Mouse (Mus musculus) liver, embryonic 15.5 days (tissue): ENCODE measurements around the gene Spata2l. TPM values are rescaled to one million over a fixed set of nuclear protein-coding genes. Genes with fewer than 3 reads are reported as not detected.
"Not testable (repeated sequence)": the region's sequence is repeated elsewhere in the genome, so short reads cannot be mapped to it uniquely, and the experiment has no call there.

Experiments
- ATAC-seq: fragments of 200-750 bp; cut with Nextera tagmentation; 2 replicates; pipeline ENCODE4 v1.8.0; 2017; ENCODE audit warnings: moderate number of reproducible peaks, mild to moderate bottlenecking, moderate library complexity; ENCODE audit not compliant: insufficient read depth
- H3K27ac ChIP-seq: fragments of 300-500 bp; sonication (generic); replicated peaks from 2 replicates; pipeline ENCODE4 v1.5.1; 2015; ENCODE audit warnings: mild to moderate bottlenecking, inconsistent platforms
- H3K27me3 ChIP-seq: fragments of 300-500 bp; sonication (generic); 2 replicates; pipeline ENCODE4 v1.6.1; 2015; ENCODE audit warnings: mild to moderate bottlenecking, inconsistent platforms
- H3K36me3 ChIP-seq: fragments of 300-500 bp; sonication (generic); replicated peaks from 2 replicates; pipeline ENCODE4 v1.6.1; 2015; ENCODE audit warnings: moderate library complexity, mild to moderate bottlenecking, inconsistent platforms
- H3K4me1 ChIP-seq: fragments of 300-500 bp; sonication (generic); replicated peaks from 2 replicates; pipeline ENCODE4 v1.6.1; 2015; ENCODE audit warnings: inconsistent platforms
- H3K4me2 ChIP-seq: fragments of 300-500 bp; sonication (generic); 2 replicates; pipeline ENCODE4 v1.6.1; 2015; ENCODE audit warnings: moderate library complexity, mild to moderate bottlenecking, inconsistent platforms
- H3K4me3 ChIP-seq: fragments of 300-500 bp; sonication (generic); replicated peaks from 2 replicates; pipeline ENCODE4 v1.5.1; 2015; ENCODE audit warnings: mild to moderate bottlenecking, inconsistent platforms
- H3K9ac ChIP-seq: fragments of 300-500 bp; sonication (generic); 2 replicates; pipeline ENCODE4 v1.6.1; 2015; ENCODE audit warnings: moderate library complexity, mild to moderate bottlenecking, inconsistent platforms
- H3K9me3 ChIP-seq: fragments of 300-500 bp; sonication (generic); replicated peaks from 2 replicates; pipeline ENCODE4 v1.6.1; 2016; ENCODE audit warnings: inconsistent platforms
- WGBS: fragments of 180-500 bp; shearing (Covaris S2); methylation state at CpG from one replicate; pipeline ENCODE4 v1.1.7; 2015; ENCODE audit warnings: mixed read lengths; ENCODE audit not compliant: insufficient replicate concordance; 5-methylcytosine and 5-hydroxymethylcytosine counted together
- polyA plus RNA-seq: library from polyadenylated mRNA; unstranded; fragments of >200 nt; fragmentation: Nextera tagmentation; extraction: Ambion mirVana; gene quantifications from 2 replicates; pipeline ENCODE4 v1.2.1, GENCODE M21; 2015

Spata2l gene
- polyA plus RNA-seq = 2.2 and 2.9 TPM in 2 replicates

DNA sequence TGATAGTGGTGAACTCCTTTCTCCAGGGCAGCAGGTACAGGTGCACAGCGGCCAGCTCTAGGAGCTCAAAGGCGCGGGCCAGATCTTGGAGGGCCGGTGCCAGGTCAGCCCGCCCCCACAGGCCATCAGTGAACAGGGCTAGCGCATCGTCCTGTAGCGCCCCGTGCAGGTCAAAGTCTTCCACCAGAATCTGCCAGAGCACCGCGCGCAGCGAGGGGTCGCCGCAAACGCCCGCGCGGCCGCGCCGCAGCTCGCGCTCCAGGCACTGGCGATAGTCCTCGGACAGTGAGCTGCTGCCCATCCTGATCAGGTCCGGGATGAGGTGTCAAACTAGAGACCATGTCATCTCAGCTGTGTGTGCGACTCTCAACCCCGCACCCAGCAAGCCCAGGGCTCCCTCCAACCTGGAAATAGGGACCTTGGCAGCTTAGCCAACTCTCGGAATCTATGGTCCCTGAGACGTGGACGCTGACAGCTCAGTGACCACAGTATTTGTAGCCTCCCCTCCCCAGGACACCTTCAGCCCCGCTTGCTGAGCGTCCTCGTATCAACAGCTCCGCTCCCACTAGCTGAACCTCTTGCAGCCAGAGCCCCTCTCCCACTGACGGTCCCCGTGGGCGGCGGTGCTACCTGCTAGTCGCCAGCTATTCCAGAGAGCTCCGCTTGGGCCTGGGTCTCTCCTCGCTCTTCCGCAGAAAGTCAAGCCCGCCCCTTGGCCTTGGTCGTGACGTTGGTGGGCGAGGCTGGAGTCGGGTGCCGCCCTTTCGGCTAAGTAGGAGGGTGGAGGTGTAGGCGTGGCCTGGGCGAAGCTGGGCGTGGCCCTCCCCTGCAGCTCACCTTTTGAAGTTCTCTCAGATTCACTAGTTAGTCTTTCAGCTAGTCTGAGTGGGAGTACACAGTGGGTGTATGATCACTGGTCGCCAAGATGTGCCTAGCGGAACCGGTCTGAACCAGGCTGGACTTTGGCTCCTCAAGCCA, at the start of gene Spata2l:
Gene Spata2l, minus strand, starts transcription at position 714 of the 978 bp plus-strand sequence.
- peak within 1 kb of the TSS; percentile 67 for H3K4me3 ChIP-seq
- H3K9me3 ChIP-seq = no peaks in the 10 kb centered on the region
- H3K27ac ChIP-seq = 0 out of 2 replicates have a peak within 1 kb of the TSS, but pooled peaks have one; percentile 14
- H3K4me2 ChIP-seq = peak within 1 kb of the TSS; percentile 93
- WGBS = 1% methylated on average over 57 of the region's 57 CpGs
- peak within 1 kb of the TSS; percentile 61 for H3K9ac ChIP-seq
- H3K27me3 ChIP-seq = peaks cover 42% of the 10 kb centered on the region
- H3K4me1 ChIP-seq = peaks cover 22% of the 10 kb centered on the region
- ATAC-seq = peak; percentile 73
- H3K36me3 ChIP-seq = no peaks in the 10 kb centered on the region

DNA sequence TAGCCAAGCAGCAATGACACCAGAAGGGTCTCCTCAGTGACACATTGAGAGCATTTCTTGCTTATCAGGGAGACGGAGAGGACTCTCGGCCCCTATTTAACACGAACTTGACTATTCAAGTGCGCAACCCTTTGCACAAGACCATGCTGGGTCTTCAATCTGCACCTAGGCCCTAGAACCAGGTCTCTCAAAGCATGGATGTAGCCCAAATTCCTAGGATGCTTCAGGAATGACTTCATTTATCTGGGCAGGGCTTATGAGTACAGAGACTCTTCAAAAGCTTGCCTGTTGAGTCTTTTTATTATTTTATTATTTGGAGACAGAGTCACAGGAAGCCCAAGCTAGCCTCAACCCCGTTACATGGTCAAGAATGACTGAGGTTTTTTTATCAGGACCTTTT, 48.5 kb upstream of the Spata2l start:
- Histone ChIP-seq H3K4me1 (no peaks in the 10 kb centered on the region; the same call in 1 of the 2 replicates), H3K4me2 (no peak overlapping the region), H3K27me3 (no peaks in the 10 kb centered on the region), H3K36me3 (peaks cover 58% of the 10 kb centered on the region), H3K9ac (no peak overlapping the region), H3K9me3 (no peaks in the 10 kb centered on the region), H3K4me3 (no peak overlapping the region), H3K27ac (no peak overlapping the region)
- WGBS = 77% methylated on average over 5 of the region's 5 CpGs
- no peak for ATAC-seq

DNA sequence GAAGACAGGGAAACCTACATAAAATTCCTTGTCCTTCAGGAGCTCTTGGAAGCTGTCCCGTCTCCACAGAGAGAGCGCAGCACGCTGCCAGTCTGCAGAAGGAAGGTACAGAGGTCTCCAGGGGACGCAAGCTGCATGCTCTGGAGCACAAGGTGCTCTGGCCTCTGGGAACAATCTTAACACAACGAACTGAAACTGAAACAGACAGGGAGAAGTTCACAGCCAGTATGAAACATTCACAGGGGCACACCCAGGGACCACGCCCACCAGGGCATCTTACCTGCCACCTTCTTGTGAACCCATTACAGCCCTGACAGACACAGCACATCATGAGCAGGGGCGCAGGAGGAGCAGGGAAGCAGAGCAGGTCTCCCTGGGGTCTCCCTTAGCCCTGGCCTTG, 48.0 kb upstream of the Spata2l start:
- ATAC-seq = no peak
- Histone ChIP-seq H3K9me3 (no peaks in the 10 kb centered on the region), H3K9ac (no peak overlapping the region), H3K27ac (no peak overlapping the region), H3K27me3 (no peaks in the 10 kb centered on the region), H3K4me1 (no peaks in the 10 kb centered on the region; the same call in 1 of the 2 replicates), H3K36me3 (peaks cover 53% of the 10 kb centered on the region), H3K4me2 (peak overlapping the region; percentile 2; the same call in 1 of the 2 replicates), H3K4me3 (no peak overlapping the region)
- WGBS = 79% methylated on average over 7 of the region's 7 CpGs

DNA sequence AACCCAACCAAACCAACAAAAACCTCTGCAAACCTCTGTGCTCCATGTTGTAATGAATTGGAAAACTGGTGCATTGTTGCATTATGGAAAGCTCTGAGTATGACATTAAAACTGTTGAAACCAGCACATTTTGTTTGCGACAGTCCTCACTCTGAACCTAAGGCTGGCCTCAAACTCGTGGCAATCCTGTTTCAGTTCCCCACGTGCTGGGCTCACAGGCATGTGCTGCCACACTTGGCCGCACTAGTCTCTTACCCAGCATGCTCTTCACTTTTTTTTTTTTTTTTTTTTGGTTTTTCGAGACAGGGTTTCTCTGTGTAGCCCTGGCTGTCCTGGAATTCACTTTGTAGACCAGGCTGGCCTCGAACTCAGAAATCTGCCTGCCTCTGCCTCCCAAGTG, 47.0 kb upstream of the Spata2l start:
- not testable (repeated sequence) for H3K9ac ChIP-seq, H3K4me1 ChIP-seq, H3K27me3 ChIP-seq, H3K4me3 ChIP-seq, H3K27ac ChIP-seq, ATAC-seq, H3K9me3 ChIP-seq
- H3K36me3 ChIP-seq = peaks cover 50% of the 10 kb centered on the region
- WGBS = 78% methylated on average over 5 of the region's 6 CpGs
- 0 out of 2 replicates have a peak overlapping the region, but pooled peaks have one; percentile 11 for H3K4me2 ChIP-seq

DNA sequence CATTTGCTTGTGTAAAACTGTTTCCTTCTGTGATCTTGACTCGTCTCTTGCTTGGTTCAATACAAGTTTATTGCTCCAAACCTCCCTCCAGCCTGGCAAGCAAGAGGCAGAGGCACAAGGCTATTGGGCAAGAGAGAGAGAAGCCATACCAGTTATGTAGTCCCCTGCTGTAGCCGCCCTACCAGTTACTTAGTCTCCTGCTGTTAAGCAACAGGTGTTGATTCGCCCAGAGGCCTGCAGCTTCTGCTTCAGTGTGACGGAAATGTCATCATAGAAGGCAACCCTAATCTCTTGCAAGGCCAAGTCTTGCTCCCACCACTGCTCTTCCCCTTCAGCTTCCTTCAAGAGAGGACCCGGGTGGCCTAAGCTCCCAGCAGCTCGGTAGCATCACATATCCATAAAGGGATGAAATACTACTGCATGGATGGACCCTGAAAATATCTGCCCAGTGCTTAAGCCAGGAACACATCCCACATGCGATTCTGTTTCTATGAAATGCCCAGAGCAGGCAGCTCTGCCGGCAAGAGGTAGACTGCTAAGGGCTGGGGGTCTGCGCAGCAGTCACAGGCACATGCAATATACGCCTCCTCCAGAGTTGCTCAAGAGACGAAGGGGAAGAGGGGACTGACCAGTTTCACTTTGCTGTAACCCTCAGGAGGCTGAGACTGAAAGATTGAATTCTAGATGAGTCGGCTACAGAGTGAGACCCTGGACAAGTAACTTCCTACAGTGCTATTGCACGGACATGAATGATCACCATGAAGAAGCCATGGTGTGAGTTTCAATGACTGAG, 44.5 kb upstream of the Spata2l start:
- H3K36me3 ChIP-seq = peaks cover 47% of the 10 kb centered on the region
- peak overlapping the region; percentile 23 for H3K4me3 ChIP-seq
- no peaks in the 10 kb centered on the region; the same call in 1 of the 2 replicates for H3K4me1 ChIP-seq

DNA sequence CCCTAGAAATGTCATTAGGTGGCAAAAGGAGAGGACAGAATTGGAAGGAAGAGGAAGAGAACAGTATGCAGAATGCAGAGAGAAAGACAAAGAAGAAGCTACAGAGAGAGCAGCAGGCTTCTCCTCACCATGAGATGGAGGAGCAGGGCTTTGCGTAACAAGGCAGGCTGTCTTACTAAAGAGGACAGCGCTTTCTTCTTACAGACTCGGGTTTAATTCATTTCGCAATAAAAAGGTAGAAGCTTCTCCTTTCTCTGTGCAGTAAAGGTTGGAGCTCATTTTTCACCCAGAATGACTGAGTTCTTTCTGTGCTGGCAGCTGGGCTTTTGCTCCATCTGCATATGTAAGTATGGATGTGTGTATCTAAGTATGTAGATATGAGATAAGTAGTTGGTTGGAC, 43.8 kb upstream of the Spata2l start:
- no peak overlapping the region for H3K27ac ChIP-seq
- no peak overlapping the region for H3K9ac ChIP-seq
- no peak overlapping the region for H3K4me3 ChIP-seq
- no peak overlapping the region for H3K4me2 ChIP-seq
- H3K27me3 ChIP-seq = no peaks in the 10 kb centered on the region
- ATAC-seq = no peak
- H3K9me3 ChIP-seq = no peaks in the 10 kb centered on the region
- no peaks in the 10 kb centered on the region; the same call in 1 of the 2 replicates for H3K4me1 ChIP-seq
- 81% methylated on average over 4 of the region's 4 CpGs for WGBS
- H3K36me3 ChIP-seq = peaks cover 43% of the 10 kb centered on the region

More for the DNA sequence above, 44.5 kb upstream of the Spata2l start:
- Histone ChIP-seq H3K27me3 (no peaks in the 10 kb centered on the region), H3K9me3 (no peaks in the 10 kb centered on the region), H3K27ac (peak overlapping the region; percentile 29), H3K4me2 (0 out of 2 replicates have a peak overlapping the region, but pooled peaks have one; percentile 15), H3K9ac (no peak overlapping the region)
- peak; percentile 47; the same call in 1 of the 2 replicates for ATAC-seq
- WGBS = 69% methylated on average over 13 of the region's 13 CpGs

DNA sequence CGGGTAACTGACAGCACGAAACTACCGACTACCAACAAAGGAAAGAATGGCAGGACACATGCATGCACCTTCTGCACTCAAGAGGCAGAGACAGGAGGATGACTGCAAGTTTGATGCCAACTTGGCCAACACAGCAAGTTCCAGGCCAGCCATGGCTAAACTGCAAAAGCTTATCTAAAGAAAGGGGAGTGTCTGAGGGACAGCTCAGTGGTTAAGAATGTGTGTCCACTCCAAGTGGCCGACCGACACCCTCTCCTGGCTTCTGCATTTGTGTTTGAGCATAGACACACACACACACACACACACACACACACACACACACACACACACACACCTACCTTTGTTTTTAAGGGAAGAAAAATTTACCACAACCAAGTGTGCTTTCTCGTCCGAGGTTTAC, 42.4 kb upstream of the Spata2l start:
- H3K4me1 ChIP-seq = no peaks in the 10 kb centered on the region
- no peak overlapping the region for H3K9ac ChIP-seq
- ATAC-seq = no peak
- no peaks in the 10 kb centered on the region for H3K9me3 ChIP-seq
- H3K4me3 ChIP-seq = no peak overlapping the region
- no peak overlapping the region for H3K27ac ChIP-seq
- no peak overlapping the region for H3K4me2 ChIP-seq
- peaks cover 48% of the 10 kb centered on the region for H3K36me3 ChIP-seq
- H3K27me3 ChIP-seq = no peaks in the 10 kb centered on the region
- WGBS = 80% methylated on average over 7 of the region's 7 CpGs

DNA sequence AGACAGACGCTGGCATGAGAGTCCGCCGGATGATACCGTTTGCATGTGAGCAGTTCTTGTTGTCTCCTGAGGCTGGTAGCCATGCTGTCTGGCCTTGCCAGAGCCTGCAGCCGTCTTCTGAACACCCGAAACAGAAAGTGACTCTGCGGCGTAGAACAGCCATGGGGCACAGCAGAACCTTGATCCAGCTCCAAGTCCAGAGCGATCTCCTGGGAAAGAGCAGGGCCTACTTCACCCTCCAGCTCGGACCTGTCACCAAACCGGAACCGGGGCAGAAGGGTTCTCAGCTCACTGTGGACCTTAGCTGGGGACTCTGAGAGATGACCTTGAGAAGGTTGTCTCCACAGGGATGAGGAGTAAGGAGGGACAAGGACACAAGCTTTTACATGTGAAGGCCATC, 39.1 kb upstream of the Spata2l start:
- 85% methylated on average over 12 of the region's 12 CpGs for WGBS
- no peak for ATAC-seq
- H3K27ac ChIP-seq = no peak overlapping the region
- H3K4me3 ChIP-seq = no peak overlapping the region
- peaks cover 46% of the 10 kb centered on the region for H3K36me3 ChIP-seq
- no peaks in the 10 kb centered on the region for H3K27me3 ChIP-seq
- H3K4me1 ChIP-seq = no peaks in the 10 kb centered on the region
- H3K9ac ChIP-seq = no peak overlapping the region
- H3K9me3 ChIP-seq = no peaks in the 10 kb centered on the region
- H3K4me2 ChIP-seq = no peak overlapping the region

DNA sequence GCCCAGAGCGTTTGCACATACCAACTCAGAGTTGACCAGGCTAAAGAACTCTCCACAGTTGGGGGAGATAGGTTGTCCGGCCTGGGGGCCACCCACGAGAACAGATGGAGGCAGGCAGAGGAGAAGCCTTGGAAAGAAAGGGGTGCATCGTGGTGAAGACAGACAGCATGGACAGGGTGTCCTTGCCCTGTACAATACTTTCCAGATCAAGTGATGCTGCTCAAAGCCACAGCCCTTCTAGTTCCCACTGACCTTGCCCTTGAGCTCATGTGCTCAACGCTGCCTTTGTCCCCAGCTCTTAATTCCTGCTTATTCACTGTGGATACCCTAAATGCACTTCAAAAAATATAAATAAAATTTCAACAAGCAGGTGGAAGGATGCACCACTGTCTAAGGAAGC, 38.4 kb upstream of the Spata2l start:
- H3K9me3 ChIP-seq = no peaks in the 10 kb centered on the region
- H3K4me2 ChIP-seq = no peak overlapping the region
- no peak overlapping the region for H3K4me3 ChIP-seq
- no peak overlapping the region for H3K27ac ChIP-seq
- H3K4me1 ChIP-seq = no peaks in the 10 kb centered on the region
- H3K9ac ChIP-seq = no peak overlapping the region
- ATAC-seq = no peak
- 68% methylated on average over 5 of the region's 5 CpGs for WGBS
- H3K27me3 ChIP-seq = no peaks in the 10 kb centered on the region
- H3K36me3 ChIP-seq = peaks cover 52% of the 10 kb centered on the region

DNA sequence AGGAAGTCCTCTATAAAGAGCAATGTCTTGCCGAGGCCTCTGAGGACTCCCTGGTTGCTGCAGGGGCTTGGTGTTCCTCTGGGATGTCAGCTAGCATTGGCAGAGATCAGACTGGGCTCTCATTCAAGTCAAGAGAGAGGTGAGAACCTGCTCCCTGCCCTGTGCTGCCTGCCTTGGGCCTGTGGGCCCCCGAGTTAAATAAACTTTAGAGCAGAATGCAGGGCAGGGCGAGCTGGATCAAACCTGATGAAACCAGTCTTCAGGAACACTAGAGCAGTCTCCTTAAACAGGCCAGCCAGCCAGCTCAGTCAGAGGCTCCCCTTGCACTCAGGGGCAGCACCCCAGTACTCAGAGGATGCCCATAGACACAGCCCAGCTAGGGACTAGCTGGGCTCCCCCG, 35.9 kb upstream of the Spata2l start:
- Histone ChIP-seq H3K36me3 (peaks cover 66% of the 10 kb centered on the region), H3K9ac (no peak overlapping the region), H3K27ac (no peak overlapping the region), H3K4me1 (0 out of 2 replicates have a peak, but pooled peaks cover 9% of the 10 kb centered on the region), H3K4me3 (no peak overlapping the region), H3K4me2 (no peak overlapping the region), H3K27me3 (no peaks in the 10 kb centered on the region), H3K9me3 (no peaks in the 10 kb centered on the region)
- no peak for ATAC-seq
- WGBS = 71% methylated on average over 4 of the region's 4 CpGs

DNA sequence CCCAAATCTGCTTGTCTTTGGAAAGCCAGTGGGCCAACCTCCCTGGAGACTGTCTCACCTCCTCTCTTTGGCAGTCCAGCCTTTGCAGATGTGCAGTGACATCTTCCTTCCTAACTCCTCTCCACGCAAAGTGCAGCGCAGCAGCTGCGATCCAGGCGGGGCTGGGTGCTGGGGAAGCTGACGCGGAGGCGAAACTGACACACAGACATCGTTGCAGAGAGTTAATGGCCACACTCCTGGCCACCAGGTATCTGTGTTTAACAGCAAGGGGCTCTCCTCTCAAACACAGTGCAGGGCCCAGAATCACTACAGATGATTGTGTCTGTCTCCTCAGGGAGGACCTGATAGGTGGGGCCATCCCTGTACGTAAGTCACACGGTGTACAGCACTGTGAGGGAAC, 35.1 kb upstream of the Spata2l start:
- peaks cover 71% of the 10 kb centered on the region for H3K36me3 ChIP-seq
- no peaks in the 10 kb centered on the region for H3K27me3 ChIP-seq
- H3K4me2 ChIP-seq = no peak overlapping the region
- H3K27ac ChIP-seq = no peak overlapping the region
- H3K4me1 ChIP-seq = 0 out of 2 replicates have a peak, but pooled peaks cover 9% of the 10 kb centered on the region
- 81% methylated on average over 10 of the region's 10 CpGs for WGBS
- no peaks in the 10 kb centered on the region for H3K9me3 ChIP-seq
- H3K9ac ChIP-seq = no peak overlapping the region
- ATAC-seq = no peak
- no peak overlapping the region for H3K4me3 ChIP-seq
